Comparison of ENCODE assay signal across 8 mouse cellular contexts in the genomic region with DNA sequence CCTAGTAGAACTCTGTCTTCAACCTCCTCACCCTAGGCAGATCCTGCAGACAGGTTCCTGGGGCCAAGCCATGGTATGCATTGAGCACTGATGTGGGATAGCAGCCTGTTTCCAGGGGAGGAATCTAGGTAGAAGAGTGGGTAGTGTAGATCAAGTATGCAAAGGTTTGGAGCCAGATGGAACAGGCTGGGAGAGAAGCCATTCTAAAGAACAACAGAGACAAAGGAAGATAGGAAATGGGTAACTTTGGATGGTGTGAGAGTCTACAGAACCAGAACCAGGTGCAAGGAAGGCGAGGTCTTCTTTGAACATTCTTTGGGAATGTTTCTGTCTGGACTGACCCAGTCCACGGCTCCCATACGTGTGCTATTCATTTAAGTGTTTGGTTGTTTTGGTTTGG. TPM values are rescaled to one million over a fixed set of nuclear protein-coding genes. Genes with fewer than 3 reads are reported as not detected.
A peak's percentile ranks its signal among the peaks of the same experiment; 100 is the strongest.
DNase-seq lines count a peak whose midpoint lies in the region; ATAC-seq and TF ChIP-seq lines count a peak whose summit lies in the region.

No protein-coding gene starts in this region.

- TF ChIP-seq CTCF in lung, embryonic 14.5 days (IDR thresholded peaks at IDR 0.05; ENCODE audit: low read depth), result no peak

- H3K9me3 ChIP-seq in forebrain, embryonic 14.5 days (replicated peaks; ENCODE audit: control insufficient read depth, low read length), result no peaks in the 10 kb centered on the region
- no peaks in the 10 kb centered on the region for H3K9me3 ChIP-seq in forebrain, embryonic 16.5 days (ENCODE audit: control insufficient read depth, low read length)
- H3K9me3 ChIP-seq in lung, embryonic 14.5 days (ENCODE audit: low read depth, low read length), result no peaks in the 10 kb centered on the region
- H3K9me3 ChIP-seq in limb, embryonic 12.5 days, result no peaks in the 10 kb centered on the region

- H3K36me3 ChIP-seq in forebrain, embryonic 14.5 days (ENCODE audit: control insufficient read depth, insufficient read depth, low read length), result no peaks in the 10 kb centered on the region
- no peaks in the 10 kb centered on the region for H3K36me3 ChIP-seq in forebrain, embryonic 16.5 days (ENCODE audit: control insufficient read depth, insufficient read depth)
- peaks cover 9% of the 10 kb centered on the region; the same call in 1 of the 2 replicates for H3K36me3 ChIP-seq in lung, embryonic 14.5 days (ENCODE audit: insufficient read depth)
- H3K36me3 ChIP-seq in limb, embryonic 12.5 days, result peaks cover 10% of the 10 kb centered on the region; the same call in 1 of the 2 replicates
- H3K36me3 ChIP-seq in myocyte (ENCODE audit: control insufficient read depth, insufficient read depth), result peaks cover 6% of the 10 kb centered on the region

- H3K27ac ChIP-seq in forebrain, embryonic 14.5 days (ENCODE audit: low read depth, low read length), result no peak overlapping the region
- no peak overlapping the region for H3K27ac ChIP-seq in forebrain, embryonic 16.5 days (ENCODE audit: low read length)
- H3K27ac ChIP-seq in lung, embryonic 14.5 days (ENCODE audit: low read depth), result no peak overlapping the region
- no peak overlapping the region for H3K27ac ChIP-seq in limb, embryonic 12.5 days

- no peak for ATAC-seq in forebrain, embryonic 14.5 days
- ATAC-seq in forebrain, embryonic 16.5 days, result no peak
- no peak for ATAC-seq in lung, embryonic 14.5 days (ENCODE audit: insufficient read depth)
- no peak for ATAC-seq in limb, embryonic 12.5 days (ENCODE audit: insufficient number of reproducible peaks, insufficient read depth, low FRiP score, low TSS enrichment, low read depth)

- H3K4me2 ChIP-seq in forebrain, embryonic 14.5 days (ENCODE audit: low read length), result peak overlapping the region; percentile 85; the same call in 1 of the 2 replicates
- no peak overlapping the region for H3K4me2 ChIP-seq in forebrain, embryonic 16.5 days (ENCODE audit: low read length)
- peak overlapping the region; percentile 82 for H3K4me2 ChIP-seq in lung, embryonic 14.5 days
- peak overlapping the region; percentile 74; the same call in 1 of the 2 replicates for H3K4me2 ChIP-seq in limb, embryonic 12.5 days
- peak overlapping the region; percentile 91 for H3K4me2 ChIP-seq in myocyte (ENCODE audit: low read depth)

- H3ac ChIP-seq in myocyte (ENCODE audit: control insufficient read depth, insufficient read length), result no peak overlapping the region

- peaks cover 13% of the 10 kb centered on the region for H3K79me2 ChIP-seq in myocyte (ENCODE audit: control insufficient read depth, insufficient read depth)

- peaks cover 6% of the 10 kb centered on the region for H3K4me1 ChIP-seq in forebrain, embryonic 14.5 days (ENCODE audit: control insufficient read depth, insufficient read depth, low read length)
- H3K4me1 ChIP-seq in forebrain, embryonic 16.5 days (replicated peaks; ENCODE audit: control insufficient read depth, insufficient read depth, low read length), result peaks cover 7% of the 10 kb centered on the region
- H3K4me1 ChIP-seq in lung, embryonic 14.5 days (ENCODE audit: insufficient read depth), result peaks cover 10% of the 10 kb centered on the region; the same call in 1 of the 2 replicates
- peaks cover 8% of the 10 kb centered on the region for H3K4me1 ChIP-seq in limb, embryonic 12.5 days (replicated peaks)

- 73% methylated on average over 3 of the region's 3 CpGs for WGBS in forebrain, embryonic 14.5 days
- 57% methylated on average over 3 of the region's 3 CpGs for WGBS in forebrain, embryonic 16.5 days
- 74% methylated on average over 3 of the region's 3 CpGs for WGBS in lung, embryonic 14.5 days
- WGBS in limb, embryonic 12.5 days, result 69% methylated on average over 3 of the region's 3 CpGs

- no peak overlapping the region for H3K4me3 ChIP-seq in forebrain, embryonic 14.5 days (ENCODE audit: low read depth, low read length)
- no peak overlapping the region for H3K4me3 ChIP-seq in forebrain, embryonic 16.5 days (replicated peaks; ENCODE audit: low read length)
- peak overlapping the region; percentile 86 for H3K4me3 ChIP-seq in lung, embryonic 14.5 days (ENCODE audit: low read depth, low read length)
- H3K4me3 ChIP-seq in limb, embryonic 12.5 days (replicated peaks), result peak overlapping the region; percentile 83; the same call in 1 of the 2 replicates
- H3K4me3 ChIP-seq in myocyte, result peak overlapping the region; percentile 53

- no peaks in the 10 kb centered on the region for H3K27me3 ChIP-seq in forebrain, embryonic 14.5 days (replicated peaks; ENCODE audit: control insufficient read depth, insufficient read depth, low read length)
- H3K27me3 ChIP-seq in forebrain, embryonic 16.5 days (replicated peaks; ENCODE audit: control insufficient read depth, insufficient read depth, low read length), result peaks cover 4% of the 10 kb centered on the region; the same call in 1 of the 2 replicates
- H3K27me3 ChIP-seq in lung, embryonic 14.5 days (ENCODE audit: insufficient read depth, low read length), result no peaks in the 10 kb centered on the region
- H3K27me3 ChIP-seq in limb, embryonic 12.5 days, result peaks cover 8% of the 10 kb centered on the region; the same call in 1 of the 2 replicates
- H3K27me3 ChIP-seq in myocyte (ENCODE audit: control insufficient read depth, insufficient read depth, insufficient read length), result no peaks in the 10 kb centered on the region

- DNase-seq in forebrain, embryonic 14.5 days (ENCODE audit: low spot score), result no peak
- no peak for DNase-seq in lung, embryonic 14.5 days
- no peak for DNase-seq in lung, postnatal 14 days
- no peak for DNase-seq in embryo, embryonic 10.5 days (ENCODE audit: low spot score)
- DNase-seq in adrenal gland, adult (ENCODE audit: inconsistent age in 2 of 2, low spot score in 1 of 2), result no peak

- no peak for TF ChIP-seq POLR2A in myocyte (IDR thresholded peaks at IDR 0.05; ENCODE audit: insufficient read length, low read depth)

- no peak overlapping the region for H3K9ac ChIP-seq in forebrain, embryonic 14.5 days (ENCODE audit: low read length)
- no peak overlapping the region for H3K9ac ChIP-seq in forebrain, embryonic 16.5 days (replicated peaks; ENCODE audit: low read depth, low read length)
- no peak overlapping the region for H3K9ac ChIP-seq in lung, embryonic 14.5 days
- no peak overlapping the region for H3K9ac ChIP-seq in limb, embryonic 12.5 days (replicated peaks)

TF ChIP-seq in myocyte, 11 proteins besides CTCF, POLR2A, EP300 and RAD21:
- no peak for TF ChIP-seq MYOG (IDR thresholded peaks at IDR 0.05; ENCODE audit: control insufficient read depth in 1 of 3, insufficient read depth in 1 of 3, insufficient read length in 2 of 3, low read depth in 2 of 3)
- no peak for TF ChIP-seq SRF (IDR thresholded peaks at IDR 0.05; ENCODE audit: control insufficient read depth, insufficient read length, low read depth)
- TF ChIP-seq TCF3 (IDR thresholded peaks at IDR 0.05; ENCODE audit: insufficient read length, low read depth), result no peak
- TF ChIP-seq MAX (IDR thresholded peaks at IDR 0.05; ENCODE audit: low read depth), result no peak
- no peak for TF ChIP-seq REST (IDR thresholded peaks at IDR 0.05; ENCODE audit: insufficient read depth, insufficient read length)
TF ChIP-seq in myocyte: peak in this region for 0.

RNA-seq across cellular contexts. Expression of gene Mob3c, which starts 0.8 kb away (rescaled TPM):
- 3.1 and 3.9 TPM in 2 replicates for polyA plus RNA-seq in forebrain, embryonic 14.5 days (2014; fragmentation: Nextera tagmentation; extraction: Ambion mirVana)
- polyA plus RNA-seq in forebrain, embryonic 16.5 days (2015; fragmentation: Nextera tagmentation; extraction: Ambion mirVana), result 4.6 and 6.0 TPM in 2 replicates
- 9.6 and 11.5 TPM in 2 replicates for polyA plus RNA-seq in lung, embryonic 14.5 days (2014; fragmentation: Nextera tagmentation; extraction: Ambion mirVana)
- polyA plus RNA-seq in limb, embryonic 12.5 days (2016; fragmentation: Nextera tagmentation; extraction: Ambion mirVana), result 8.4 and 8.8 TPM in 2 replicates
- 4.9 TPM for polyA plus RNA-seq in myocyte (2012; fragmentation: generic; extraction: Trizol)

RNA-seq across cellular contexts. Expression of gene Mknk1, which starts 11.9 kb away (rescaled TPM):
- polyA plus RNA-seq in forebrain, embryonic 14.5 days (2014; fragmentation: Nextera tagmentation; extraction: Ambion mirVana), result 19.6 and 20.0 TPM in 2 replicates
- 25.4 and 27.9 TPM in 2 replicates for polyA plus RNA-seq in forebrain, embryonic 16.5 days (2015; fragmentation: Nextera tagmentation; extraction: Ambion mirVana)
- 19.4 and 19.8 TPM in 2 replicates for polyA plus RNA-seq in lung, embryonic 14.5 days (2014; fragmentation: Nextera tagmentation; extraction: Ambion mirVana)
- 33.6 and 38.0 TPM in 2 replicates for polyA plus RNA-seq in limb, embryonic 12.5 days (2016; fragmentation: Nextera tagmentation; extraction: Ambion mirVana)
- 31.7 TPM for polyA plus RNA-seq in myocyte (2012; fragmentation: generic; extraction: Trizol)

RNA-seq across cellular contexts. Expression of gene Atpaf1, which starts 42.5 kb away (rescaled TPM):
- 30.1 and 36.2 TPM in 2 replicates for polyA plus RNA-seq in forebrain, embryonic 14.5 days (2014; fragmentation: Nextera tagmentation; extraction: Ambion mirVana)
- polyA plus RNA-seq in forebrain, embryonic 16.5 days (2015; fragmentation: Nextera tagmentation; extraction: Ambion mirVana), result 35.1 and 36.8 TPM in 2 replicates
- 55.6 and 61.4 TPM in 2 replicates for polyA plus RNA-seq in lung, embryonic 14.5 days (2014; fragmentation: Nextera tagmentation; extraction: Ambion mirVana)
- 65.5 and 68.7 TPM in 2 replicates for polyA plus RNA-seq in limb, embryonic 12.5 days (2016; fragmentation: Nextera tagmentation; extraction: Ambion mirVana)
- polyA plus RNA-seq in myocyte (2012; fragmentation: generic; extraction: Trizol), result 12.5 TPM

RNA-seq across cellular contexts. Expression of gene Tex38, which starts 46.2 kb away (rescaled TPM):
- not detected in 2 replicates for polyA plus RNA-seq in forebrain, embryonic 14.5 days (2014; fragmentation: Nextera tagmentation; extraction: Ambion mirVana)
- 0.28 TPM in 1 of 2 replicates, not detected in the other for polyA plus RNA-seq in forebrain, embryonic 16.5 days (2015; fragmentation: Nextera tagmentation; extraction: Ambion mirVana)
- polyA plus RNA-seq in lung, embryonic 14.5 days (2014; fragmentation: Nextera tagmentation; extraction: Ambion mirVana), result not detected in 2 replicates
- polyA plus RNA-seq in limb, embryonic 12.5 days (2016; fragmentation: Nextera tagmentation; extraction: Ambion mirVana), result 0.36 TPM in 1 of 2 replicates, not detected in the other
- not detected for polyA plus RNA-seq in myocyte (2012; fragmentation: generic; extraction: Trizol)

RNA-seq across cellular contexts. Expression of gene Kncn, which starts 57.1 kb away (rescaled TPM):
- polyA plus RNA-seq in forebrain, embryonic 14.5 days (2014; fragmentation: Nextera tagmentation; extraction: Ambion mirVana), result 0.31 TPM in 1 of 2 replicates, not detected in the other
- 0.18 TPM in 1 of 2 replicates, not detected in the other for polyA plus RNA-seq in forebrain, embryonic 16.5 days (2015; fragmentation: Nextera tagmentation; extraction: Ambion mirVana)
- not detected in 2 replicates for polyA plus RNA-seq in lung, embryonic 14.5 days (2014; fragmentation: Nextera tagmentation; extraction: Ambion mirVana)
- polyA plus RNA-seq in limb, embryonic 12.5 days (2016; fragmentation: Nextera tagmentation; extraction: Ambion mirVana), result not detected in 2 replicates
- not detected for polyA plus RNA-seq in myocyte (2012; fragmentation: generic; extraction: Trizol)

Comparison
In these comparisons a context has a peak if more than half of its experiments do, and no peak if none do; other contexts are left out.
1. H3K4me3 ChIP-seq: peak in lung, embryonic 14.5 days (single experiment), limb, embryonic 12.5 days (single experiment) and myocyte (single experiment); none in forebrain, embryonic 14.5 days (single experiment) and forebrain, embryonic 16.5 days (single experiment).